Mouse (Mus musculus) erythroblast, embryonic 14.5 days (primary cell): Measurements from ENCODE around the gene Card10.

ENCODE experiments used
- GATA1 ChIP-seq: IDR thresholded peaks from 2 replicates; pipeline ENCODE4 v1.6.1; 2012; ENCODE audit warnings: low read length, inconsistent platforms, mixed read lengths
- TAL1 ChIP-seq: IDR thresholded peaks from 3 replicates; pipeline ENCODE4 v1.6.1; 2012; ENCODE audit warnings: low read length, inconsistent platforms, mixed read lengths

- TF ChIP-seq GATA1 (no peak), TAL1 (no peak)
Measured at GRCm38 (mm10) chr15:78731830-78732229, 71.0 kb downstream of the Card10 start.
